Mouse (Mus musculus): ENCODE results near the gene Snx29. TPM values are rescaled to one million over a fixed set of nuclear protein-coding genes. Genes with fewer than 3 reads are reported as not detected.

Gene Snx29
- polyA plus RNA-seq, 1 experiment from 2014 or later: 9.5 TPM

- Histone ChIP-seq H3K36me3 (ENCODE audit: control insufficient read depth, insufficient read depth, low read length) (no peaks in the 10 kb centered on the region), H3K4me2 (ENCODE audit: low read depth, severe bottlenecking) (no peak overlapping the region), H3K9ac (ENCODE audit: low read length) (no peak overlapping the region), H3K27me3 (ENCODE audit: control insufficient read depth, insufficient read depth, low read length) (no peaks in the 10 kb centered on the region), H3K9me3 (ENCODE audit: control insufficient read depth, low read length) (no peaks in the 10 kb centered on the region), H3K27ac (replicated peaks; ENCODE audit: low read depth, low read length) (no peak overlapping the region), H3K4me1 (ENCODE audit: control insufficient read depth, insufficient read depth, low read length) (no peaks in the 10 kb centered on the region), H3K4me3 (ENCODE audit: low read depth, low read length) (no peak overlapping the region)
- WGBS: 59% methylated on average over 15 of the region's 15 CpGs
- DNase-seq (ENCODE audit: low spot score) (peak; percentile 78), ATAC-seq (ENCODE audit: insufficient number of reproducible peaks, low FRiP score, low TSS enrichment, low read depth) (no peak)
These were observed 145.9 kb downstream of the Snx29 start for GRCm38 (mm10) chr16:11468533-11469179.

GRCm38 (mm10) chr16:11469491-11469890, 146.8 kb downstream of the Snx29 start:
- ATAC-seq (ENCODE audit: insufficient number of reproducible peaks, low FRiP score, low TSS enrichment, low read depth): no peak
- Histone ChIP-seq H3K9ac (ENCODE audit: low read length) (no peak overlapping the region), H3K4me3 (ENCODE audit: low read depth, low read length) (no peak overlapping the region), H3K27ac (replicated peaks; ENCODE audit: low read depth, low read length) (no peak overlapping the region), H3K27me3 (ENCODE audit: control insufficient read depth, insufficient read depth, low read length) (no peaks in the 10 kb centered on the region), H3K4me2 (ENCODE audit: low read depth, severe bottlenecking) (no peak overlapping the region), H3K4me1 (ENCODE audit: control insufficient read depth, insufficient read depth, low read length) (no peaks in the 10 kb centered on the region), H3K9me3 (ENCODE audit: control insufficient read depth, low read length) (no peaks in the 10 kb centered on the region), H3K36me3 (ENCODE audit: control insufficient read depth, insufficient read depth, low read length) (no peaks in the 10 kb centered on the region)
- DNase-seq (ENCODE audit: low spot score): no peak
- WGBS: 83% methylated on average over 3 of the region's 3 CpGs

- ATAC-seq (ENCODE audit: insufficient number of reproducible peaks, low FRiP score, low TSS enrichment, low read depth): no peak
- H3K27ac ChIP-seq (replicated peaks; ENCODE audit: low read depth, low read length): no peak overlapping the region
- 70% methylated on average over 2 of the region's 2 CpGs for WGBS
These were observed 148.5 kb downstream of the Snx29 start for GRCm38 (mm10) chr16:11471246-11471645.

GRCm38 (mm10) chr16:11472852-11473251, 150.1 kb downstream of the Snx29 start:
- Histone ChIP-seq H3K27me3 (ENCODE audit: control insufficient read depth, insufficient read depth, low read length) (no peaks in the 10 kb centered on the region), H3K27ac (replicated peaks; ENCODE audit: low read depth, low read length) (no peak overlapping the region), H3K4me1 (ENCODE audit: control insufficient read depth, insufficient read depth, low read length) (no peaks in the 10 kb centered on the region), H3K36me3 (ENCODE audit: control insufficient read depth, insufficient read depth, low read length) (no peaks in the 10 kb centered on the region), H3K4me3 (ENCODE audit: low read depth, low read length) (no peak overlapping the region), H3K9ac (ENCODE audit: low read length) (no peak overlapping the region), H3K4me2 (ENCODE audit: low read depth, severe bottlenecking) (no peak overlapping the region), H3K9me3 (ENCODE audit: control insufficient read depth, low read length) (no peaks in the 10 kb centered on the region)
- DNase-seq (ENCODE audit: low spot score) (no peak), ATAC-seq (ENCODE audit: insufficient number of reproducible peaks, low FRiP score, low TSS enrichment, low read depth) (no peak)
- 85% methylated on average over 4 of the region's 4 CpGs for WGBS

More at GRCm38 (mm10) chr16:11471246-11471645, 148.5 kb downstream of the Snx29 start:
- H3K27me3 ChIP-seq (ENCODE audit: control insufficient read depth, insufficient read depth, low read length): no peaks in the 10 kb centered on the region
- H3K4me1 ChIP-seq (ENCODE audit: control insufficient read depth, insufficient read depth, low read length): no peaks in the 10 kb centered on the region
- no peak for DNase-seq (ENCODE audit: low spot score)
- H3K4me3 ChIP-seq (ENCODE audit: low read depth, low read length): no peak overlapping the region
- H3K9me3 ChIP-seq (ENCODE audit: control insufficient read depth, low read length): no peaks in the 10 kb centered on the region
- no peaks in the 10 kb centered on the region for H3K36me3 ChIP-seq (ENCODE audit: control insufficient read depth, insufficient read depth, low read length)
- H3K9ac ChIP-seq (ENCODE audit: low read length): no peak overlapping the region
- H3K4me2 ChIP-seq (ENCODE audit: low read depth, severe bottlenecking): no peak overlapping the region

- Histone ChIP-seq H3K4me2 (ENCODE audit: low read depth, severe bottlenecking) (no peak overlapping the region), H3K9ac (ENCODE audit: low read length) (no peak overlapping the region), H3K4me3 (ENCODE audit: low read depth, low read length) (no peak overlapping the region), H3K27me3 (ENCODE audit: control insufficient read depth, insufficient read depth, low read length) (no peaks in the 10 kb centered on the region), H3K27ac (replicated peaks; ENCODE audit: low read depth, low read length) (no peak overlapping the region), H3K36me3 (ENCODE audit: control insufficient read depth, insufficient read depth, low read length) (no peaks in the 10 kb centered on the region), H3K9me3 (ENCODE audit: control insufficient read depth, low read length) (no peaks in the 10 kb centered on the region), H3K4me1 (ENCODE audit: control insufficient read depth, insufficient read depth, low read length) (no peaks in the 10 kb centered on the region)
- 91% methylated on average over 3 of the region's 3 CpGs for WGBS
- no peak for DNase-seq (ENCODE audit: low spot score)
- ATAC-seq (ENCODE audit: insufficient number of reproducible peaks, low FRiP score, low TSS enrichment, low read depth): no peak
These were observed 150.8 kb downstream of the Snx29 start for GRCm38 (mm10) chr16:11473474-11473873.

- no peak for ATAC-seq (ENCODE audit: insufficient number of reproducible peaks, low FRiP score, low TSS enrichment, low read depth)
- Histone ChIP-seq H3K9me3 (ENCODE audit: control insufficient read depth, low read length) (no peaks in the 10 kb centered on the region), H3K4me3 (ENCODE audit: low read depth, low read length) (no peak overlapping the region), H3K9ac (ENCODE audit: low read length) (no peak overlapping the region), H3K4me2 (ENCODE audit: low read depth, severe bottlenecking) (no peak overlapping the region), H3K4me1 (ENCODE audit: control insufficient read depth, insufficient read depth, low read length) (no peaks in the 10 kb centered on the region), H3K27ac (replicated peaks; ENCODE audit: low read depth, low read length) (no peak overlapping the region), H3K36me3 (ENCODE audit: control insufficient read depth, insufficient read depth, low read length) (no peaks in the 10 kb centered on the region), H3K27me3 (ENCODE audit: control insufficient read depth, insufficient read depth, low read length) (no peaks in the 10 kb centered on the region)
- DNase-seq (ENCODE audit: low spot score): no peak
- WGBS: 83% methylated on average over 6 of the region's 6 CpGs
These were observed 151.3 kb downstream of the Snx29 start for GRCm38 (mm10) chr16:11473893-11474505.

DNA sequence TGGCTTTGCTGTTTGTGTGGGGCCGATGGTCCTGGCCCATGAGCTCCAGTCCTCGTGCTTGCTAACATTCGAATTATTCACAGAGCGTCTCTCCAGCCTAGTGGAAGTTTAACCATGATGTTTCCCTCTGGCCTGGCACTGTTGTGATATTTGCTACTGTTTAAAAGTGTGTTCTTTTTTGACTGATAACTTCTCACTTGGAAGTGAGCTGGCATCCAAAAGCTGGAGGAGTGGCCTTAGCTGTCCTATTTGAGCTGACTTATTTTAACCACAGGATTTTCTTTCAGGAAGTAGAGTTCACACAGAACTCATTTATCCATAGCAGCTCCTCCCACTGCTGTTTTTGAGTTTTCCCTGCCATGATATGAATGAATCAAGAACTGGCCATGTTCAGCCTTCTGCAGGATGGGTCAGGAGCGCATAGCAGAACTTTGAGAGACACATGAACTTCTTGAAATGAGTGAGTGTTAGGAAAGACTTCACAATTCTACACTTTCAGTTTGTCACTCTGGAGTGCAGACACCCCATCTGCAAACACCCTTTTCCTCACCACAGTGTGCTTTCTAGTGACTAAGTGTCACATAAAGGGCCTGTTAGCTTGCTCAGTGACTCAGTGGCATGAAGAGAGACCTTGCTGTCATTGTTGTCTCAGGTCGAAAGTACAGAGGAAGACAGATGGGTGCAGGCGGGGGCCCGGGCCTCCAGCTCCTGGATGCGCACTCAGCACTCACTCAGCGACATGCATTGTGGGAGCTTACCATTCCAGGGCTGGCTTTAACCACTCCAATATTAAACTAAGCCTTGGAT, 152.6 kb downstream of the Snx29 start:
- H3K4me2 ChIP-seq (ENCODE audit: low read depth, severe bottlenecking): no peak overlapping the region
- no peak overlapping the region for H3K27ac ChIP-seq (replicated peaks; ENCODE audit: low read depth, low read length)
- DNase-seq (ENCODE audit: low spot score) (no peak), ATAC-seq (ENCODE audit: insufficient number of reproducible peaks, low FRiP score, low TSS enrichment, low read depth) (no peak)
- no peak overlapping the region for H3K4me3 ChIP-seq (ENCODE audit: low read depth, low read length)
- WGBS: 79% methylated on average over 10 of the region's 10 CpGs
- H3K9me3 ChIP-seq (ENCODE audit: control insufficient read depth, low read length): no peaks in the 10 kb centered on the region
- H3K27me3 ChIP-seq (ENCODE audit: control insufficient read depth, insufficient read depth, low read length): no peaks in the 10 kb centered on the region
- H3K4me1 ChIP-seq (ENCODE audit: control insufficient read depth, insufficient read depth, low read length): no peaks in the 10 kb centered on the region
- H3K9ac ChIP-seq (ENCODE audit: low read length): no peak overlapping the region
- H3K36me3 ChIP-seq (ENCODE audit: control insufficient read depth, insufficient read depth, low read length): no peaks in the 10 kb centered on the region

- ATAC-seq (ENCODE audit: insufficient number of reproducible peaks, low FRiP score, low TSS enrichment, low read depth): no peak
- WGBS: 96% methylated on average over 1 of the region's 1 CpGs
These were observed 153.6 kb downstream of the Snx29 start for GRCm38 (mm10) chr16:11476314-11476713.

More at GRCm38 (mm10) chr16:11476314-11476713, 153.6 kb downstream of the Snx29 start:
- H3K9me3 ChIP-seq (ENCODE audit: control insufficient read depth, low read length): no peaks in the 10 kb centered on the region
- H3K27ac ChIP-seq (replicated peaks; ENCODE audit: low read depth, low read length): no peak overlapping the region
- no peaks in the 10 kb centered on the region for H3K4me1 ChIP-seq (ENCODE audit: control insufficient read depth, insufficient read depth, low read length)
- no peak overlapping the region for H3K4me3 ChIP-seq (ENCODE audit: low read depth, low read length)
- H3K4me2 ChIP-seq (ENCODE audit: low read depth, severe bottlenecking): no peak overlapping the region
- no peak for DNase-seq (ENCODE audit: low spot score)
- H3K27me3 ChIP-seq (ENCODE audit: control insufficient read depth, insufficient read depth, low read length): no peaks in the 10 kb centered on the region
- H3K36me3 ChIP-seq (ENCODE audit: control insufficient read depth, insufficient read depth, low read length): no peaks in the 10 kb centered on the region
- H3K9ac ChIP-seq (ENCODE audit: low read length): no peak overlapping the region

Measured in limb, embryonic 11.5 days (tissue).